Mouse (Mus musculus) sigmoid colon, adult 10 weeks (tissue): ENCODE data around the gene Olfr482. TPM values are rescaled to one million over a fixed set of nuclear protein-coding genes. Genes with fewer than 3 reads are reported as not detected.

Experiments used
- polyA plus RNA-seq: library from polyadenylated mRNA; stranded (reverse); fragments of 350-450 nt; fragmentation: Illumina TruSeq; extraction: RNeasy Lipid Tissue Mini Kit (QIAGEN cat#74804); gene quantifications from one replicate; pipeline ENCODE4 v1.2.3, GENCODE M21; 2014; ENCODE audit warnings: low read depth, low replicate concordance

The Olfr482 gene
- not detected for polyA plus RNA-seq

DNA sequence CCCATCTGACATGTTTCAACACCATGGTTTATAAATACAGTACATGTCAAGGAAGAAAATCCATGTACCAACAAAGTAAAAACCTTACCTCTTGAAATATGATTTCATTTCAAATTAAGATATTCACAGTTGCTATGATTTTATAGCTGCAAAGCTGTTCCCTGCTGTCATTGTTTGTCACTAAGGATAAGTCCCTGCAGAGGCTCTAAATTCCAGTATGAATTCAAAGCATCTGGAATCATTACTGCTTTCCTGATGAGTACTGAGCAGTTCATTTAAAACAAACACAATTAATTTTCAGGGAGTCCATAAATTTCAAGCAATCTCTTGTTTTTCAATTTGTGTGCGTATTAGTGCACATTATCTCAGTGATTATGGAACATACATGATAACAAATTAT, at the start of gene Olfr482:
TSS of gene Olfr482 (minus strand) at position 101 of the 400 bp plus-strand sequence.

GRCm38 (mm10) chr7:108127349-108127748, 30.0 kb upstream of the Olfr482 start, which contains the start of gene Olfr484:
Gene Olfr484, minus strand, starts transcription at chr7:108127449.

GRCm38 (mm10) chr7:108100549-108100948, 3.2 kb upstream of the Olfr482 start, which contains the start of gene Olfr483:
Gene Olfr483, plus strand, starts transcription at chr7:108100849.

DNA sequence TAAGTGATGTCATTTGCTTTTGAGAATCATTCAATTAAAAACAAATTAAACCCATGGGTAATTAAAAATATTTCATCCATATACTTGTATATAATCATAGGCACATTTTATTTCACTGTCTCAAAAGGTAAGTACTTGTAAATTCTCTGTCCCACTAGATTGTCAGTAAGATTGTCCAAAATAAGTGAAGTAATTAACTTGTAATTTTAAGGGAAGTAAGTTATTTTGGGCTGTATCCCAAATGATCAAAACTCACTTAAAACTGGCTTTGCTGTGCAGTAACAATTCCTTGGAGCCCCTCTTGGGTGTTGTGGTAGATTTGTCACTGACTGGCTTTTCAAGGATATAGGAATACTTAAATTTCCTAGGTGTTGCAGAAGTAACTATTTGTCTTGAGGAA, 17.8 kb downstream of the Olfr482 start, which contains the start of gene Olfr481:
TSS of gene Olfr481 (plus strand) at position 301 of the 400 bp plus-strand sequence.

GRCm38 (mm10) chr7:108067246-108067645, 30.1 kb downstream of the Olfr482 start, which contains the start of gene Olfr480:
Gene Olfr480, minus strand, starts transcription at chr7:108067346.

GRCm38 (mm10) chr7:108050393-108050792, 47.0 kb downstream of the Olfr482 start, which contains the start of gene Olfr479:
Gene Olfr479, plus strand, starts transcription at chr7:108050693.

Other genes starting within 250 kb of the Olfr482 start
- not detected for gene Olfr472, start 199.7 kb downstream of the Olfr482 start, polyA plus RNA-seq
- not detected for gene Olfr473, start 167.1 kb downstream of the Olfr482 start, polyA plus RNA-seq
- not detected for gene Olfr474, start 142.9 kb downstream of the Olfr482 start, polyA plus RNA-seq
- gene Olfr476, start 132.8 kb downstream of the Olfr482 start, polyA plus RNA-seq: not detected
- gene Olfr477, start 110.9 kb downstream of the Olfr482 start, polyA plus RNA-seq: not detected
- gene Olfr478, start 63.6 kb downstream of the Olfr482 start, polyA plus RNA-seq: not detected
- not detected for gene Olfr479, start 46.9 kb downstream of the Olfr482 start, polyA plus RNA-seq
- gene Olfr480, start 30.2 kb downstream of the Olfr482 start, polyA plus RNA-seq: not detected
- gene Olfr481, start 17.7 kb downstream of the Olfr482 start, polyA plus RNA-seq: not detected
- not detected for gene Olfr483, start 3.3 kb upstream of the Olfr482 start, polyA plus RNA-seq
- not detected for gene Olfr484, start 29.9 kb upstream of the Olfr482 start, polyA plus RNA-seq
- not detected for gene Olfr485, start 62.3 kb upstream of the Olfr482 start, polyA plus RNA-seq
- not detected for gene Olfr486, start 75.2 kb upstream of the Olfr482 start, polyA plus RNA-seq
- not detected for gene Olfr487, start 117.0 kb upstream of the Olfr482 start, polyA plus RNA-seq
- gene Olfr488, start 160.8 kb upstream of the Olfr482 start, polyA plus RNA-seq: not detected
- gene Olfr490, start 191.3 kb upstream of the Olfr482 start, polyA plus RNA-seq: not detected
- gene Olfr491, start 215.9 kb upstream of the Olfr482 start, polyA plus RNA-seq: not detected
- gene Olfr492, start 226.1 kb upstream of the Olfr482 start, polyA plus RNA-seq: not detected
- not detected for gene Olfr493, start 249.4 kb upstream of the Olfr482 start, polyA plus RNA-seq